Mouse (Mus musculus): ENCODE measurements around the gene Smoc1. TPM values are rescaled to one million over a fixed set of nuclear protein-coding genes. Genes with fewer than 3 reads are reported as not detected.

The Smoc1 gene
- 19.4 and 25.1 TPM in 2 replicates for polyA plus RNA-seq (2012; rRNA removed)

DNA sequence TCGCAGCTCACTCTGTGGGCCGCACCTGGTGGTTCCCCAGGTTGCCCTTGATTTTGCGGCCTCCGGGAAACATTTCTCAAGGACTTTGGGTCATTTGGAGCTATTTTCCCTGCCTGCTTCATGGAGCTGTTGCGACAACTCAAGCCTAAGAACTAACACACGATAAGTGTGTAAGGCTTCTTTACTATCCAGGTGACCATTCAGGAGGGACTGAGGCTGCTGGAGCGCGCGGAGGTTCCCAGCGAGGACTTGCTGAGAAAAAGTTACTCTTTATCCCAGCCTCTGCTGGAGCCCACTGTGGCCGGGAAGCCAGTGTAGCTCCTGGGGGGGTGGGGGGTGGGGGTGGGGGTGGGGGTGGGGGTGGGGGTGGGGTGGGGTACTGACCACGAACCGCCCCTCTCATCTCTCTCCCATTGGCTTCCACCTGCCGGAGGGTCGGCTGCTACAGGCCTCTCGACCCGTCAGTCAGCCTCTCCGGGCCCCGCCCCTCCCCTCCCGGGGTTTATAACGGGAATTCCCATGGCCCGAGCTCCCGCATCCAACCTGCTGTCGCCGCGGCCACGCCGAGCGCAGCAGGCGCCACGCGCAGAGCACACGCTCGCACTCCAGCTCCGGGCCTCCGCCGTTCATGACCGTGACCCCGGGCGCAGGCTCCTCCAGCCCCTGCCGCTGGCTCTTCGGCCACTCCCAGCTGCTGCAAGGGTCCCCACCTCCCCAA is at the start of gene Smoc1:
Smoc1 (plus strand) TSS at position 532 of the 718 bp plus-strand sequence.

Other genes with a start within 250 kb of the Smoc1 start
- gene Susd6, start 236.3 kb upstream of the Smoc1 start, polyA plus RNA-seq (2012; rRNA removed), result 13.4 and 17.2 TPM in 2 replicates
- gene Srsf5, start 81.3 kb upstream of the Smoc1 start, polyA plus RNA-seq (2012; rRNA removed), result 416 and 472 TPM in 2 replicates
- gene Slc10a1, start 58.1 kb upstream of the Smoc1 start, polyA plus RNA-seq (2012; rRNA removed), result 359 and 420 TPM in 2 replicates

All from liver, embryonic 18 days (tissue).